Mouse (Mus musculus) liver, adult (tissue): ENCODE results near the gene Zfp142.

ENCODE experiments used
- GATA4 ChIP-seq: IDR thresholded peaks from 2 replicates; pipeline ENCODE4 v1.6.1; 2014; ENCODE audit warnings: mild to moderate bottlenecking, low read length; ENCODE audit not compliant: insufficient replicate concordance

Zfp142 gene

DNA sequence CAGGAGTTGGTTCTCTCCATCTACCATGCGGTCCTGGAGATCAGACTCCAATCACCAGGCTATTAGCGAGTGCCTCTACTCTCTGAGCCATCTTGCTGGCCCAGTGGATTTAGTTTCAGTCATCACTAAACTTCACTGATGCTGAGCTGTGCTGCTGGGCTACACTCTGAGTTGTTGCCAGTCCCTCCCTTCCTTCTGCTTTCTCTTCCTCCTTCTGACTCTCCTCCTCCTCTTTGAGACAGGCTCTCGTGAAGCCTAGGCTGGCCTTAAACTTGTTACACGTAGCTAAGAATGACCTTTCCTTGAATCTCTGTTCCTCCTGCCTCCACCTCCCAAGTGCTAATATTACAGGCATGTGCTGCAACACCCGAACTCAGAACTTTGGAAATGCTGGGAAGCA is 29.0 kb downstream of the Zfp142 start:
- TF ChIP-seq GATA4, result no peak

DNA sequence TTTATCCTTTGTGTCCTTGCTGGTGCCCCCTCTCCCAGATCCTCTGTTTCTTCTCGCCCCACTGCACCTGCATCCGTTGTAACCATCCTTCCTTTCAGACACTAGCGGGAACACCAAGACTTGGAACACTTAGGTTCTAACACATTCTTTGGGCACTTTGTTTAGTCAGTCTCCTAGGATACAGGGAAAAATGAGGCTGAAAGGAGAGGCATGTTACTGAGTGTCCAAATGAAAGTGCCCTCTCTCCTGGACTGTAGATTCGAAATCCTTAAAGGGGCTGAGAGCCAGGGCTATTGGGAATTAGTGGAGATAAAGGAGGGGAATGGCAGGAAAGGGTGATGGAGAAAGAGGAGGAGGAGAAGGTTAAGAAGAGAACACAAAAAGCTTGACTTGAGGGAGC is 43.9 kb downstream of the Zfp142 start, which contains the start of gene Usp37:
Gene Usp37, minus strand, starts transcription at position 101 of the 400 bp plus-strand sequence.
- TF ChIP-seq GATA4, result no peak

DNA sequence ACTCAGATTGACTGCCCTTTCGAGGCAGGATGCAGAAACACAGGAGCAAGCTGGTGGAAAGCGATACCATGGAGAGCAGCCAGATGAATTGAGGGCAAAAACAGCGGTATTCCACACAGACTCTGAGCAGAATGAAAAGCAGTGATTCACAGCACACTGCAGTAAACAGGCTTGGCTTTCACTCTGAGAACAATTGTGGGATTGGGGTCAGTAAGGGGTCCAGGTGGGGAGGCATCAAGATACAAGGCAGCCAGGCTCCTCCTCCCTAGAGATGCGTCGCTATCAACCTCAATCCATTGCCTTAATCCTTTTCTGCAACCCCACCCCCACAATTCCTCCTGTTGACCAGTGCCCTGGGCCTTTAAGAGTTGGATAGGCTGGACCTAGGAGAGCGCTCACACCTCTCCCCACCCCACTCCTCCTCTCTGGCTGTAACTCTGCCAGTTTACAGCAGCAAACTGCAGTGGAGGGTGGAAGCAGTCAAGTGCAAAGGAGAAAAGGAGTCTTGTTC is 45.5 kb downstream of the Zfp142 start, which contains the start of gene Plcd4:
Gene Plcd4, plus strand, starts transcription at position 438 of the 511 bp plus-strand sequence.
- no peak for TF ChIP-seq GATA4

DNA sequence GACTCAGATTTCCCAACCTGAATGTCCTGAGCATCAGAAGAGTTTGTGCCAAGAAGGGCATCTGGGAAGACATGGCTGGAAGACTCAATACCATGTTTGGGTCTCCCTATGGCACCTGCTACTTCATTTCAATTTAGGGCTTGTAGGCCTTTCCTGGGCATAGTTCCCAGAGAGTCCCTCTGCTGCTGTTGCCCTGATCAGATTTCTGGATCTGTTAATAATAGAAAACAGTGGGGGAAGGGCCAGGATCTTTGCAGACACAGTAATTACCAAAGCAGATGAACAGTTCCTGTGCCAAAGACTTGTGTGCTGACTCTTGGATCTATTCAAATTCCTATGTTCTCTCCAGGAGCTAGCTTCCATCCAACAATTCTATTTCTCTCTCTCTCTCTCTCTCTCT is 49.4 kb downstream of the Zfp142 start:
- TF ChIP-seq GATA4, result no peak

DNA sequence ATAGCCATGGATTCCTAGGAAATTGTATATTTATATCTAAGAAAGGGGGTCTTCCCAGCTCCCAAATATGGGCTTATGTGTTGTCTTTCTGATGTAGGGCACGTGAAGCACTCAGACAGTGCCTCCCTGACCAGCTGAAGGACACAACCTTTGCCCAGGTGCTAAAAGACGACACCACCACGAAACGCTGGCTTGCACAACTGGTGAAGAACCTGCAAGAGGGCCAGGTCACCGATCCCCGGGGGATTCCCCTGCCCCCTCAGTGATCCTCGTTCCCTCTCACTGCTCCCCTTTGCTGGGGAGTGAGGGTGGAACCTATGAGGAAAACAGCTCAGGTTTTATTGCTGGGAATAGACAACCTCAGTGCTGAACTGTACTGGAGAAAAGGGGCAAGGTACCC is 59.5 kb downstream of the Zfp142 start:
- no peak for TF ChIP-seq GATA4

DNA sequence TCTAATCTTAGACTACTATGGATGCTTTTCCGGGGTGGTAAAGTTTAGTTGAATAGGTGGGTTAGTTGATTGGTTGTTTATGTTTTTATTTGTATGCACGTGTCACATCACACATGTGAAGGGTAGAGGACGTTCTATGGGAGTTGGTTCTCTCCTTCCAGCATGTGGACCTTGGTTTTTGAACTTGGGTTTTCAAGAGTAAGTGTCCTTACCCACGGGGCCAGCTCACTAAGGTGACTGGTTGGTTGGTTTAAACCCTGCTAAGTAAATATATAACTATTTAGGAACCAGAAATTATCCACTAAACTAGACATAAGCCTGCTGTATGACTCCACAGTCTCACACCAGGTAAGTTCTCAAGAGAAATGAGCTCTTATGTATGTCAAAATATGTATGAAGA is 63.3 kb downstream of the Zfp142 start:
- TF ChIP-seq GATA4, result no peak

DNA sequence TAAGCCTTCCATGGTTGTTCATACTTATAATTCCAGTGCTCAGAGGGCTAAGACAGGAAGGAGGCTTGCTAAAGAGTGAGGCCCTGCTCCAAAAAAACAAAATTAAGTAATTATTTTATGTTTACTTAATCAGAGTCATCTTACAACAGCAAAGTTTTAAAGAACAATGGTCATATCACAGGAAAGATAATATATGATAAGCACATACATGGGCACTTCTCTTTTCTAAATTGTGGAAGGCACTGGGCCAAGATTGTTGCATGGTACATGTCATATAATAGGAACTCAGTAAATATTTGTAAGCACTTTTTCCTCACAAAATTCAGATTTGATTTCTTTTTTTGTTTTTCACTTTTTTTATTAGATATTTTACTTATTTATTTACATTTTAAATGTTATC is 68.2 kb downstream of the Zfp142 start:
- TF ChIP-seq GATA4, result no peak
